Mouse (Mus musculus) monocyte, adult 5-6 weeks (primary cell): ENCODE data around the gene 4930523C07Rik. TPM values are rescaled to one million over a fixed set of nuclear protein-coding genes. Genes with fewer than 3 reads are reported as not detected.

Source experiments
- ATAC-seq: fragments of 153-309, 156-312 bp; replicated peaks from 2 replicates; pipeline ENCODE4 v1.8.0; 2017; ENCODE audit warnings: mild to moderate bottlenecking; ENCODE audit not compliant: low TSS enrichment, insufficient number of reproducible peaks, severe bottlenecking, poor library complexity, low FRiP score
- total RNA-seq: library from RNA; stranded (forward); fragments of 200-1000, 200-491, 200-594 nt; gene quantifications from 3 replicates; pipeline ENCODE4 v1.2.3, GENCODE M21; 2017

The 4930523C07Rik gene
- 80.4 to 126 TPM (median 107 TPM) in 3 replicates for total RNA-seq

- ATAC-seq = peak; percentile 87
Observed at GRCm38 (mm10) chr1:160044237-160045021, at the start of gene 4930523C07Rik. TSS of gene 4930523C07Rik (plus strand) at chr1:160044382.

- ATAC-seq = no peak
Observed at GRCm38 (mm10) chr1:159997329-159997728, 46.9 kb upstream of the 4930523C07Rik start.

DNA sequence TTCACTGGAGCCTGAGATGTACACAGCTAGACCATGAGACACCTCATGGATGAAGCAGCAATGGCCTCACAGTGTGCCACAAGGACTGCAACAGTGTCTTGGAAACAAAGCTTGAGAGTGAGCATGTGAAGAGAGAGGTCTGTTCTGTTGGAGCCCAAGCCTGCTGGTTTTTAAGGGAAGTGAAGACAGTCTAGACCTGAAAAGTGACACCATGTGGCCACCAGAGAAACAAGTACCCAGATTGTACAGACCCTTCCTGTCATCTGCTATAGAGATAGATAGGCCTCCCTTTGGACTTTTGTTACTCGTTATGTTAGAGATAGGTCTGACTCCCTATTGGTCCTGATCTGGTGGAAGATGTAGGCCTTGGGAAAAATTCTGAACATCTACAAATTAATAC lies 45.8 kb upstream of the 4930523C07Rik start:
- ATAC-seq = no peak

DNA sequence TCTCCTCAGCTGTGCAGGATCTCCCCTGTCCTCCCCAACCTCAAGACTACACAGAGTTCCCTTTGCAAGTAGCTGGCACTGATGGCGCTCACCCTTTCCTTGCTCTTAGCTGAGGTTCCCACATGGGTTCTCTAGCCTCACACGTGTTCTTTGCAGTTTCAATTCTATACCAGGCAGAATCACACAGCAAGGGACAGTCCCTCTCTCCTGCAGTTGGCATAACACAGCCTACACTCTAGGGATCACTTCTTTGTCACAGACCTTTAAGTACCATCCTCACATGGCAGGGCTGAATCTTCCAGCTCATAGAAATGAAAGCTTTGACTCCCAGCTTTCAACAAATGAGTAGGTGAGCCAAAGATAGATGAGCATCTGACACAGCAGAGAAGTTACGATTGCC lies 45.0 kb upstream of the 4930523C07Rik start:
- no peak for ATAC-seq

DNA sequence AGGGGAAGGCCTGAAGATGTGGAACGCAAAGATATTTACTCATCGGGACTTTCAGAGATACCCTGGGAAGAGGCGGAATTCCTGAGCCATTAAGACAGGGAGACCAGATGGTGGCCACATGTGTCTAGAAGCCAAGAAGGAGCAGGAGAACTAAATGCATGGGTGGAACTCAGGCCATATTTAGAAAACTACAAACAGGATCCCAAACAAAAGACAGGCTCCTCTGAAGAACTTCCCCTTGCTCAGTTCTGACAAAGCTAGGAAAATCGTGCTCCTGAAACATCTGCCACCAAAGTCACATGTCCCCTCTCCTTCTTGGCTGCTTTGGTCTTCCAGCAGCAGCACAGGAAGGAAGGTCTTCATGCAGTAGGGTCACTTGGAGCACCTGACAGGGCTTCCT lies 38.9 kb upstream of the 4930523C07Rik start:
- no peak for ATAC-seq

GRCm38 (mm10) chr1:160006919-160007588 lies 37.1 kb upstream of the 4930523C07Rik start:
- no peak for ATAC-seq

DNA sequence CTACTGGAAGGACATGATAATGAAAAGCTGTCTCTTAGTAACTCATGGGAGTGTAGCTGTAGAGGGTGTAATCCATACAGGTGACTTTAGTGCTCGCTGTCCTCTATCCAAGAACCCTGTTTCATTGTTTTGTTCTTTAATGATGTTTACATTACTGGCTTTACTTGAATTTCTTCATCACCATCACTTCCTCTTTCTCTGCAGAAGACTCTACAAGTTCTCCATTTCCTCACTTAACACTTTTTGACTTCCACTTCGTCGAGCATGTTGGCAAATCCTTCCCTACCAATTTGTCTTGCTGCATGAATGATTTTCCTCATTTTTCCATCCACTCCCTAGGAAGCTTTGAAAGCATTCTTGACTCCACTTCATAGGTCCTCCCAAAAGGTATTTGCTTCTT lies 31.1 kb upstream of the 4930523C07Rik start:
- peak; percentile 80 for ATAC-seq

- 0 out of 2 replicates have a peak, but pooled peaks have one; percentile 42 for ATAC-seq
Observed at GRCm38 (mm10) chr1:160024339-160024980, 19.7 kb upstream of the 4930523C07Rik start.

- ATAC-seq = no peak
Observed at GRCm38 (mm10) chr1:160025146-160025894, 18.9 kb upstream of the 4930523C07Rik start.

- no peak for ATAC-seq
Observed at GRCm38 (mm10) chr1:160025895-160026255, 18.3 kb upstream of the 4930523C07Rik start.

DNA sequence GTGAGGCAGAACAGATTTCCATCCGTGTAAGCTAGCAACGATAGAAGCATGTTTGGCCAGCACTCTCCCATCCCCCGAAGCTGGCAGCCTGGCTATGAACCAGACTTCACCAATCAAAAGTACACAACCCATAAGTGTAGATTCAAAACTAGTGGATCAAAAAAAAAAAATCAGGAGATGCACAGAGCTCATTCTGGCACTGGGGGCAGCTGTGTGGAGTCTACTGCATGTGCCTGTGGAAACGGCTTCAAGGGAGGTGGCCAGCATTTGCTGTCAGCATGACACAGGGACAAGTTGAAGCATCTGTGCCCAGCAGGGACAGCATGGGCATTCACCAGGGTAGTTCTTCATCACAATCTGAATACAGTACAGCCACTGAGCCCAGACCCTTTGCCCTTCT lies 16.2 kb upstream of the 4930523C07Rik start:
- no peak for ATAC-seq

DNA sequence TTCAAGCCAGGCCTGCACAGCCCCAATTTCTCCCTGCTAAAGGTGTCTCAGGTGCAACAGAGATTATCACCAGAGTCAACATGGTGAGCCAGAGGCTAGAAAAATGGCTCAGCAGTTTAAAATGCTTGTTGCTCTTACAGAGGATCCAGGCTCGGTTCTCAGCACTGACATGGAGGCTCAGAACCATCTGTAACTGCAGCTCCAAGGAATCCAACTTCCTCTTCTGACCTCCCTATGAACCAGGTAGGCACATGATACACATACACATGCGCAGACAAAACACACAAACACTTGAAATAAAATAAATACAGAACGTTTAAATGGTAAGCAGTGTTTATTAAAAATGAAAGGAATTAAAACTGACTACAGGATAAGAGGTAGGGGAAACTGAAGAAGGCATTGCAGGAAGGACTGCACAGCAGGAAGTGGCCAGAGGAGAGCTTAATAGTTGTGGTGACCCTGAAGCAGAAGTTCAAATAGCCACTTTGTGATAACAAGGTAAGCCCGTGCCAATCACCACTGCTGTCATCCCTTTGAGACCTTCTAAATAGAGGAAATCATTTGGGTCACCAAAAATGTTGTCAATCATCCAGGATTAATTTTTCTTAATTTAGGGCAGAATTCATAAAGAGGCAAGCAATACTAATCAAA lies 10.1 kb upstream of the 4930523C07Rik start:
- ATAC-seq = no peak

- ATAC-seq = no peak
Observed at GRCm38 (mm10) chr1:160035561-160035960, 8.6 kb upstream of the 4930523C07Rik start.

- ATAC-seq = no peak
Observed at GRCm38 (mm10) chr1:160036996-160037521, 7.1 kb upstream of the 4930523C07Rik start.

GRCm38 (mm10) chr1:160039951-160040645 lies 4.1 kb upstream of the 4930523C07Rik start:
- ATAC-seq = no peak

DNA sequence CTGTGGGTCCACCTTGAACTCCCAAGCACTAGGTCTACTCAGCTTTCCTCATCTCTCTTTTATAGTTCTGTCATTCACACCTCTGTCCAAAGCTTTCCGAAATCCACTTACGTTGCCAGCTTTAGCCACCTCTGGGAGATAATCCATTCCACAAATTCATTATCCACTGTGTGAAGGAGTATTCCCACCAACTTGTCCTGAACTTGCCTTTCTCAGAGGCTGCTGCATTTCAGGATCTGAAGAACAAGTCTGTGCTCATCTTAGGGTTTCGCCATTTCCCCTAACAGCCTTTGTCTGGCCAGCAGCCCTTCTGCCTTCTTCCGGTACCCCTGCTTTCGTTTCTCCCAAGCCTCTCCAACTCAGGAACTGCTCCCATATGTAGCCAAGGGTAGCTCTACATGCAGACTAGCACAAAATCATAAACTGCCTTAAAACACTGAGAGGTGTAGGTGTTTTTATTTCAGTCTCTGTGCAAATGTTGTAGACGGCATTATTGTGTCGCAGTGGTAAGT lies 2.9 kb upstream of the 4930523C07Rik start:
- no peak for ATAC-seq

DNA sequence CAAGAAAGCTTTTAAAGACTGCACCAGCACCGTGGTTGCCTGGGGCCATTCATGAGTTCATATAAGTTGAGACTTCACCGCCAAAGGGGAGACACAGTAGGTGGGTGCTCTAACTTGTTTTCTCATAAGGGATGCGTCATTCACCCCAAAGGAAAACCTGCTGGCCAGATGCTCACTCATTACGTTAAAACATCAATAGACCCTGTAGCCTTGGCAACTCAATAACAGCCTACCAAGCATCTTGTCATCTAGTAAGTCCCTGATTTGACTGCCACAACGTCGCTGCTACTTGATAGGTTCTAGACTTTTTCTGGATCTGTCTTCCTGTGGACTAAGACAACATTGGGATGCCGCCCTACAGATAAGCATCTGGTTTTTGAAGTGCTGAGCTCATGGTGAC lies 1.8 kb upstream of the 4930523C07Rik start:
- no peak for ATAC-seq
